Mouse (Mus musculus) inflammation-experienced regulatory T-cells (primary cell): Measurements from ENCODE around the gene Calm2. TPM values are rescaled to one million over a fixed set of nuclear protein-coding genes. Genes with fewer than 3 reads are reported as not detected.

Experiments used
- polyA plus RNA-seq, 2 experiments: library from polyadenylated mRNA; unstranded; fragments of 100-300 nt; shearing (Covaris generic); gene quantifications; one replicate each; pipeline ENCODE4 v1.2.1; 2017

Gene Calm2
- polyA plus RNA-seq: 100 to 1,000 TPM; 507 to 576 TPM

GRCm38 (mm10) chr17:87446767-87447611 lies at the start of gene Calm2:
Calm2 (minus strand) TSS chr17:87446935.

GRCm38 (mm10) chr17:87427511-87427910 lies 19.2 kb downstream of the Calm2 start, which contains the start of gene Stpg4:
Stpg4 (minus strand) TSS chr17:87427741.

Other genes with a start within 250 kb of the Calm2 start
- 10 to 100 TPM; 40.1 to 45.2 TPM for gene Mcfd2, start 181.0 kb downstream of the Calm2 start, polyA plus RNA-seq
- 10 to 100 TPM; 64.2 to 86.9 TPM for gene Ttc7, start 164.0 kb downstream of the Calm2 start, polyA plus RNA-seq
- gene Stpg4, start 19.2 kb downstream of the Calm2 start, polyA plus RNA-seq: not detected
- 10 to 100 TPM in 1 of 2 experiments, 1 to 10 TPM in 1; 6.6 to 45.1 TPM for gene Epcam, start 189.0 kb upstream of the Calm2 start, polyA plus RNA-seq
- 10 to 100 TPM; 55.2 to 84.0 TPM for gene Msh2, start 225.4 kb upstream of the Calm2 start, polyA plus RNA-seq